Mouse (Mus musculus): ENCODE data around the gene Arhgef16.

Gene Arhgef16

DNA sequence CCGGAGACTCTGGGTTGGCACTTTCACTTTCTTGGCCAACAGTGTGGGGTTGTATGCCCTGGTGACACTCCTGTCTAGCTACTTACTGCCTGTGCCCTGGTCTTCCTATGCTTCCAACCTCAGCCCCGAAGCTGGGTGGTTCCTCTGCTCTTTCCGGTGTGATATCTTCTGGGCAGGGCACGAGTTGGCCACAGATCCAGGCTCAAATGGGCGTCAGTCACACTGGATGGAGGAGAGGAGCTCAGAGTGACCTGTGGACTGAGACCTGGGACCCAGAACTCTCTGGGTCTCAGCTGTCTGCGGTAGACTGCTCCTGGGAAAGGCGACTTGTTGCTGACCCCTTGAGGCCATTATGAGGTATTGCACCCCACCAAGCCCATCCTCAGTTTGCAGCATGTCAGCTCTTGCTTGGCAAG, at the start of gene Arhgef16:
TSS of gene Arhgef16 (minus strand) at position 211 of the 416 bp plus-strand sequence.
- DNase-seq (ENCODE audit: low read depth in 2 of 2, low spot score in 2 of 2), result peak in 1 of 2 experiments; percentile 3

DNA sequence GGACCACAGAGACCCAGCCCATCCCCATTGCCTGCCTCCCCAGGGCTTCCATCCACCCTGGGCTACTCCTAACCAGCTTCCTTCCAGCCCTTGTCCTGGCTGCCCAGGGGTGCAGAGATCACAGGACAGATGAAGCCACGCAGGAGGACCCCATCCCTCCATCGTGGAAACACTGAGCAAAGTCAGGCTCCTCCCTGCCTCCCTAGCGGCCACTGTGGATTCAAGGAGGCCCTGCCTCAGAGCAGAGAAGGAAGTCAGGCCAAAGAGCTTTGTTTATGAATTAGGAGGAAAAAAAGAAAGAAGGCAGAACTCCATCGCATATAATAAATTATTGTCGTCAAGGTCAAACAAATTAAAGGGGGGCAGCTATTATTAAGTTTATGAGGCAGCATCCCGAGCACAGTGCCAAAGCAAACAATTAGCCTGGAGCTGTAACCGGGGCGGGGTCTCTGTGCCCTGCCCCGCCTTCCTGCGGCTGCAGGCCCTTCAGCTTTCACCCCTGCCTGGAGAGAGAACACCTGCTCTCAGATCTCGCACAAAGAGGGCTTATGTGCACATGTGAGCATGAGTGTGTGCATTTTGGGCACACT, 46.8 kb upstream of the Arhgef16 start:
- no peak for DNase-seq (ENCODE audit: low read depth in 2 of 2, low spot score in 2 of 2)

DNA sequence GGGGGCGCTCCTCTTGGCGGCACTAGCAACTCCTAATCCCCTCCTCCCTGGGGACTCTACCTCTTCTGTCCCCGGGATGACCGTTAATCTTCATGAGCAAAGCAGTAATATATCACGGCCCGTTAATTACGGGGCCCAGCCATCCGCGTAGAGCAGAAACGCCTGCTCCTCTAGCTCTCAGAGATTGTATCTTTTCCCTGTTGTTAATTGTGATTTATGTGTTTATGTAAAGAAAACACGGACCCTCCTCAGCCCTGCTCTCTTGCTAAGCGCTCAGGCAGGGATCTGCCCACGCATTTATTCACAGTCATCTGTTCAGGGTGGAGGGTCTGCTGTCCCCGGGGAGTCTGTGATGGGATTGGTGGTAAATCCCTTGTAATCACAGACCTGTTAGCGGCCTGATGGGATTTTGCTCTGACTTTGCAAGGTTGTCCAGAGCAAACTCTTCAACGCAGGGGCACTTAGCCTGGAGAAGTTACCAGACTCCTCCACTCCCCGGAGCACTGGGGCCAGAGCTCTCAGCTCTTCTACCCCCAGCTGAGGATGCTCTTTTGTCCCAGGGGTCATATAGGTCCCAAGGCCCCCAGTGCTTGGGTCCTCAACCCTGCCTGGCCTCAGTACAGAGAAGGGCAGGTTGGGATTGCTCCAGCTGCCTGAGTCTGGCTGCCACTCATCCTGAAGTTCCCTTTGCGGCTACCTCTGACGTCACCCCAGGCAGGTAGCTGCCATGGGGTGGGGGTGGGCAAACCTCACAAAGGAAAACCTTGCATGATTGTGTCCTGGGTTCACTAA, 45.5 kb upstream of the Arhgef16 start:
- DNase-seq (ENCODE audit: low read depth in 2 of 2, low spot score in 2 of 2), result no peak

DNA sequence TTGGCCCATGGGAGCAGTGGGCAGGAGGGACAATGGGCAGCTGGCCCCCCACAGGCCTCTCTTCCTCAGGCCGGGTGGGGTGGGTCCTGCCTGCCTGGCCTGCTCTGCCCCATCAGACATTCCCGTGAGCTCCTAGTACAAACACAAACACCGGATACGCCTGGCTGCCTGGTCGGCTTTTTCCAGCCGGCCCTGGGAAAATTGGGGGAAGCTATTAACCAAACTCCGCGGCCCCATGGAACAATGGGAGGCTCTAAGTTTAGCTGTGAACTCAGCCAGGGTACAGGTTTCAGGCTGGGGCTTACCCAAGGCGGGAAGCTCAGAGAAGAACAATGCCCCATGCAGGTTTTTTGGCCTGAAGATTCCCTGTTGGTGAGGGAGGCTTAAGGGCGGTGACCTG, 35.2 kb upstream of the Arhgef16 start:
- DNase-seq (ENCODE audit: low read depth in 2 of 2, low spot score in 2 of 2), result no peak

GRCm38 (mm10) chr4:154335761-154336160, 34.3 kb upstream of the Arhgef16 start, which contains the start of gene B230104I21Rik:
B230104I21Rik (plus strand) TSS chr4:154336127.
- DNase-seq (ENCODE audit: low read depth in 2 of 2, low spot score in 2 of 2), result no peak

DNA sequence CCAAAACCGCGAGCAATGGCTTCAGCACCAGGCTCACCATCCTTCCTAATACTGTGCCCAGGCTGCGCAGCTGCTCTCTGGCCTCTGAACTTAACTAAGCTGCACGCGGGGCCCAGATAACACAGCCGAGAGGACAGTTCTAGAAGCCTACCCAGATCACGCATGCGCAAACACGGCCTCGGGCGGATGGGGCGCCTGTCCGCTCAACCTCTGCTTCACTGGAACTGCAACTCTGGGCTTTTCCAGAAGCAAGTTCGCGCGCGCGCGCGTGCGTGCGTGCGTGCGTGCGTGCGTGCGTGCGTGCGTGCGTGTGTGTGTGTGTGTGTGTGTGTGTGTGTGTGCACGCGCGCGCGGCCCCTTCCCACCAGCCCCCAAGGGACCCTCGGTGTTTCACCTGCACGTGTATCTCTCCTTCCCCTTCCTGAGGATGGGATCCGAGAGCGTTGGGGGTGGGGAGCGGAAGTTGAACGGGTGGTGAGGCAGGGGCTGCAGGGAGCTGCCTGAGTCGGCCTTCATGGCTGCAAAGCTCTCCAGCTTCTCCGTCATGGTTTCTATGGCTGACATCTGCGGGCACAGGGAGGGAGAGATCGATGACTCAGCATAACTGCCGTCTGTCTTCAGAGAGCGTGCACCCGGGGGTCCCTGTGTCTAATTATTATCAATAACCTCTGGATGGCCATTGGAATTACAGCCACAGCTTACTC, 33.4 kb upstream of the Arhgef16 start:
- no peak for DNase-seq (ENCODE audit: low read depth in 2 of 2, low spot score in 2 of 2)

DNA sequence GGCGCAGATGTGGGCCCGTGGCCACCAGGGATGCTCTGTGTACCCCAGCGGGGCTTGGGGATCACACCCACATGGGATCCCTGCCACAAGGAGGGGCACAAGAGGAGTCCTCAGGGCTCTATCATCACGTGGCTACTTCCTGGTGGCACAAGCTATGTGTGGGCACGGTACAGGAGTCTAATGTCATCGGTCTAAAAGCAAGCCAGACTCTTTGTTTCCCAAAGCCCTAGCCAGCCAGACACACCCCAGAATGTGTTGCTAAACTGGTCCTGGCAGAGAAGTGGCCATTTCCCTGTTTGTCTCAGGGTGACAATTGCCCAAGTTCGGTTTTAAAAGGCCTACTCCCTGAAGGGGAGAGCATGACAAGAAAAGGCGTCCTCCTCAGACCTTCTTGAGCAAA, 31.8 kb upstream of the Arhgef16 start:
- no peak for DNase-seq (ENCODE audit: low read depth in 2 of 2, low spot score in 2 of 2)

DNA sequence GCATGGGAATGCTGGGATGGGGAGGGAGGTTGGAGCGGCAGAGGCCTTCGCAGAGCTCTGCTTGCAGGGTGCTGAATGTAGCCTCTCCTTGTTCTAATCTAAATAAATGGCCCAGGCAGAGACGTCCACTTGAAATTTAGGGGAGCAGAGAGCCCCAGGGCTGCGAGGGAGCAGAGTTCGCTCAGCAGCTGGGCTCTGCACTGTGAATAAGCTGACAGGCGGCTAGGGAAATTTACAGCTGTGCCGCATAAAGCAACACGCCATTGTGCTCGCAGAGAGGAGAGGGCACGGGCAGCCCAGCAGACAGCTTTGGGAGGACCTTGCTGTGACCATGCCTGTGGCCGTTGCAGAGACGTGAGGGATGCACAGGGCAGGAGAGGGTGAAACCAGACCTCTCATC, 29.8 kb upstream of the Arhgef16 start:
- DNase-seq (ENCODE audit: low read depth in 2 of 2, low spot score in 2 of 2), result no peak

DNA sequence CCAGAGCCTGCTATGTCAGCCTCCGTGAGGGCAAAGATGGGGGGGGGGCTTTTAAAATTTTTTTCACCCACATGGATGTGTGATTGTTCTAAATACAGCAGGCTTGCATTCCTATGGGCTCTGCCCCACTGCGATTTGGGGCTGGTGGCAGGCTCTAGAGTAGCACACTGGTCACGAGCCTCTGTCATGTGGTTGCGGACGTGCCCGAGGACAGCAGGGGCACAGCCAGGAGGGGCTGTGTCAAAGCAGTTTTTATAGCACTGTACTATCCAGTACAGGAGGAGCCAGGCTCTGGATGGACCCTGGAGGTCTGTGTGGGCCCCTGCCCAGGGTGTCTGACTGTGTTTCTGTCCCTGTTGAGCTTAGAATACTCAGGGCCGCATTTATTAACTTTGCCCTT, 28.5 kb upstream of the Arhgef16 start:
- no peak for DNase-seq (ENCODE audit: low read depth in 2 of 2, low spot score in 2 of 2)

DNA sequence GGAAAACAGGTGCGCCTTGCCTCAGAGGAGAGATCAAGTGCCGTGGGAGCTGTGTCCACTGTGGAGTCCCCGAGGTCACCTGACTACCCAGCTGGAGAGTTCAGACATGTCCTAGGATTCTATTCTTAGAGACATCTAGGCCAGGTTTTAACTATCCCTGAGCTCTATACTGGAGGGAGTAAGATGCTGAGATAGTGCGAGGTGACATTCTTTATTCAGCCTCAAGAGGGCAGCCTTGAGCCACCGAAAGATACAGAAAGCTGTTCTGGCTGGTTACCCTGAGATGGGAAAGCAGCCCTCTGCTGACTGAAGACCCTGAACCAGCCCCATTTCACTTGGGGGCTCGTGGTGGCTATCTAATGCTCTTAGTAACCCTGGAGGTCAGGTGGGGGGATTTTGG, 27.4 kb upstream of the Arhgef16 start:
- DNase-seq (ENCODE audit: low read depth in 2 of 2, low spot score in 2 of 2), result peak in 1 of 2 experiments; percentile 23

- no peak for DNase-seq (ENCODE audit: low read depth in 2 of 2, low spot score in 2 of 2)
Measured at GRCm38 (mm10) chr4:154328431-154328830, 27.0 kb upstream of the Arhgef16 start.

DNA sequence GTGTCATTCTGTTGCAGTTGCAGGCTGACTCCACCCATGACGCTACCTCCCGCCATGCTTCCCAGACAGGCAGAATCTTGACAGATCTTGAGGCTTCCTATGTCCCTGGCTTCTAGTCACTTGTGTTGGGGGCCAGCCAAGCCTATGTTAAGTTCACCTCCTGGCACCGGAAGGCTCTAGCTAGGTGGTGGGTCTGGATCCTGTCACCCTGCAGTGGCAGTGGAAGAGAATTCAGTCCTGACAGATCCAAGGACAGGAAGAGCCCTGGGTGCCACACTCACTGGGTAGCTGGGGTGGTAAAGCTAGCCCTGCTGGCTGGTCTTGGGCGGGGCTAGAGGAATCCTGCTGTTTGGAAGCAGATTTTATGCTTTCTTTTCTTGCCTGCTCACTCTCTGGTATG, 23.9 kb upstream of the Arhgef16 start:
- DNase-seq (ENCODE audit: low read depth in 2 of 2, low spot score in 2 of 2), result no peak

- no peak for DNase-seq (ENCODE audit: low read depth in 2 of 2, low spot score in 2 of 2)
Measured at GRCm38 (mm10) chr4:154313622-154313967, 12.1 kb upstream of the Arhgef16 start.

DNA sequence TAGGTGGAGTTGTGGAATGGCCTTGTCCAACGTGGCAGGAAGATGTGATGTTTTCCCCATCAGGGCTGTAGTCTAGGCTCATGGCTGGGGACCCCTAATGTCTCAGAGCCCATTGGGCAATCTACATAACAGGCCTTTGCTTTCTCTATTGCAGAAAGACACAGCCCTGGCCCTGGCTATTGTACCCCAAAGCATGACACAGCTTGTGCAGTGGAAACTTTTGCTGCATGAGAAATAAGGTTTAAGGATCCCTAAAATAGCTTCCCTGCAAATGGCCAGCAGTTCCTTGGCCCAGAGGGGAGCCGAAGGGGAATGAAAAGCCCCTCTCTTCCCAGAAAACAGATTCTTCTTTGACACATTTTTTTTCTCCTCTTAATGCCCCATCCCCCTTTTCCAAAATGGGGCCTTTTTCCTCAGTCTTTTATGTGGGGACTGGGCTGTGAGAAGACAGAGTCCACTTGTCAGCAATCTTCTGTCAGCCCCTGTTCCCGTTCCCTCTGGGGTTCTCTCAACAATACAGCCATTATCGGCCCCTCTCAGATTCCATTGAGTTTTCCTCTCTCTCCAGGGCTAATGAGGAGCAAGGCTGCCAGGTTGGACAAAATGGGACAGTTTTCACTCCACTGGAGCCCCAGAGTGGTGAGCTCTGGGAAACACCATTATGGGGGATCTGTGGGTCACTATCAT, 11.6 kb upstream of the Arhgef16 start:
- no peak for DNase-seq (ENCODE audit: low read depth in 2 of 2, low spot score in 2 of 2)

DNA sequence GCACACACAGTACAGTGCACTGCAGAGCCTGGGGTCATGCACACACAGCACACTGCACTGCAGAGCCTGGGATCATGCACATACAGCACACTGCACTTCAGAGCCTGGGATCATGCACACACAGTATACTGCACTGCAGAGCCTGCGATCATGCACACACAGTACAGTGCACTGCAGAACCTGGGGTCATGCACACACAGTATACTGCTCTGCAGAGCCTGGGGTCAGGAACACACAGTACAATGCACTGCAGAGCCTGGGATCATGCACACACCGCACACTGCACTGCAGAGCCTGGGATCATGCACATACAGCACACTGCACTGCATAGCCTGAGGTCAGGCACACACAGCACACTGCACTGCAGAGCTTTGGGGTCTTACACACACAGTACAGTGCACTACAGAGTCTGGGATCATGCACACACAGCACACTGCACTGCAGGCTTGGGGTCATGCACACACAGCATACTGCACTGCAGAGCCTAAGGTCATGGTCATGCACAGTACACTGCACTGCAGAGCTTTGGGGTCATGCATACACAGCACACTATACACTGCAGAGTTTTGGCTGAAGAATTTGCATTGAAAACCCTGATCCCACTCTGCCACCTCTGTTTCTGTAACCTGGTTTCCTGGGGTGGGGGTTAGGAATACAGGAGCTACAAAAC, 10.8 kb upstream of the Arhgef16 start:
- no peak for DNase-seq (ENCODE audit: low read depth in 2 of 2, low spot score in 2 of 2)

DNA sequence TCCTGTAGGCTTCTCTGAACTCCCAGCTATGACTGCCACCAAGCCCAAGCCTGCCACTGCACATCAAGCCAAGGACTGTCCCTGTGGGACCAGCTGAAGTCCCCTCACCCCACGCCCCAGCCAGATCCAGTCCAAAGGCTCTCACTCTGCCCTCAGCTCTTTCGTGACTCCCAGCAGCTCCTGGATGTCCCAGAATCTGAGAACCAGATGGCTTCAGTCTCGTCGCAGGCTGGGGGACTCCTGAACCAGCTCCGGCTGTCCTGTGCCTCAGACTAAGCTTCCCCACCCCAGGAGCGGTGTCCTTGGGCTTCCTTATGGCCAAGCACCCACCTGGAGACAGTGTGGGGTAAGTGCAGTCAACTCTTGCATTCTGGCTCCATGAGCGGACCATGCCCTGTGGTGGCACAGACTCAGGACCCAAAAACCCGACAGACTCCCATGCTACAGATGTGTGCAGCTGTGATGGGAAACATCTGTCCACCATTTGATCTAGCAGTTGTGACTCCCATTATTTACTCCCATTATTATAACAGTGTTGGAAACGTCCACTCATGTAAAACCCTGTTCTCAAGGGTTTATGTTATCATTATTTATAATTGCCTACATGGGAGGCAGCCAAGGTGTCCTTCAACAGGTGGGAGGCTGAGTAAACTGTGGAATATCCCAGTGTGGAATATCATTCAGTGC, 9.2 kb upstream of the Arhgef16 start:
- DNase-seq (ENCODE audit: low read depth in 2 of 2, low spot score in 2 of 2), result no peak

DNA sequence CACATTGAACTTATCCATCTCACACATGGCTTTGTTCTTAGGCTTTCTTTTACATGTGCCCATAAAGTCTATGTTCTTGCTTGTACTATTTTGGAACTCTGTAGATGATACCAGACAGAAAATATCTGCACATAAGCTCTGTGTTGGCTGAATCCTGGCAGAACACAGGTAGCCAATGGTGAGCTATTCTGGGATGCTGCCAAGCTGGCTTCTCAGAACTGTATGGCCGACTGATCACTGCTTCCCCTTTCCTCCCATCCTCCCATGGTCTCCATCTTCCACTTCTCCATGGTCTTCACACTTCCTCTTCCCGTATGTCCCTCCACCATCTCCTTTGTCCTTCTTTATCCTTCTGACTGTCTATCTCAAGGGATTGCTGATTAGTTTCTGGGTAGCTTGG, 7.7 kb upstream of the Arhgef16 start:
- no peak for DNase-seq (ENCODE audit: low read depth in 2 of 2, low spot score in 2 of 2)

- no peak for DNase-seq (ENCODE audit: low read depth in 2 of 2, low spot score in 2 of 2)
Measured at GRCm38 (mm10) chr4:154299541-154300271, 1.8 kb downstream of the Arhgef16 start.

GRCm38 (mm10) chr4:154297761-154298160, 3.7 kb downstream of the Arhgef16 start:
- no peak for DNase-seq (ENCODE audit: low read depth in 2 of 2, low spot score in 2 of 2)

- DNase-seq (ENCODE audit: low read depth in 2 of 2, low spot score in 2 of 2), result no peak
Measured at GRCm38 (mm10) chr4:154294262-154294731, 7.2 kb downstream of the Arhgef16 start.
